Mouse (Mus musculus): ENCODE data around the gene Gng8. TPM values are rescaled to one million over a fixed set of nuclear protein-coding genes. Genes with fewer than 3 reads are reported as not detected.

Gene Gng8
- polyA plus RNA-seq, 1 experiment from 2014 or later = 4.2 TPM

Other genes starting within 250 kb of the Gng8 start
- gene Ceacam15, start 216.1 kb upstream of the Gng8 start, polyA plus RNA-seq (2015; fragmentation: Nextera tagmentation; extraction: Ambion mirVana) = 0.60 and 0.68 TPM in 2 replicates
- gene Ceacam9, start 169.9 kb upstream of the Gng8 start, polyA plus RNA-seq (2015; fragmentation: Nextera tagmentation; extraction: Ambion mirVana) = not detected in 2 replicates
- 194 and 219 TPM in 2 replicates for gene Ap2s1, start 153.4 kb upstream of the Gng8 start, polyA plus RNA-seq (2015; fragmentation: Nextera tagmentation; extraction: Ambion mirVana)
- 40.2 and 46.4 TPM in 2 replicates for gene Slc1a5, start 110.4 kb upstream of the Gng8 start, polyA plus RNA-seq (2015; fragmentation: Nextera tagmentation; extraction: Ambion mirVana)
- 73.9 and 90.0 TPM in 2 replicates for gene Strn4, start 75.9 kb upstream of the Gng8 start, polyA plus RNA-seq (2015; fragmentation: Nextera tagmentation; extraction: Ambion mirVana)
- gene Fkrp, start 75.1 kb upstream of the Gng8 start, polyA plus RNA-seq (2015; fragmentation: Nextera tagmentation; extraction: Ambion mirVana) = 30.8 and 32.7 TPM in 2 replicates
- gene Prkd2, start 48.9 kb upstream of the Gng8 start, polyA plus RNA-seq (2015; fragmentation: Nextera tagmentation; extraction: Ambion mirVana) = 9.9 and 13.3 TPM in 2 replicates
- gene Dact3, start 16.5 kb upstream of the Gng8 start, polyA plus RNA-seq (2015; fragmentation: Nextera tagmentation; extraction: Ambion mirVana) = 5.8 and 7.0 TPM in 2 replicates
- gene Ptgir, start 14.7 kb downstream of the Gng8 start, polyA plus RNA-seq (2015; fragmentation: Nextera tagmentation; extraction: Ambion mirVana) = 0.86 and 1.2 TPM in 2 replicates
- gene Calm3, start 32.3 kb downstream of the Gng8 start, polyA plus RNA-seq (2015; fragmentation: Nextera tagmentation; extraction: Ambion mirVana) = 96.4 and 98.4 TPM in 2 replicates
- 4.7 and 6.2 TPM in 2 replicates for gene Pnmal2, start 52.9 kb downstream of the Gng8 start, polyA plus RNA-seq (2015; fragmentation: Nextera tagmentation; extraction: Ambion mirVana)
- gene Pnmal1, start 67.9 kb downstream of the Gng8 start, polyA plus RNA-seq (2015; fragmentation: Nextera tagmentation; extraction: Ambion mirVana) = 0.05 and 0.24 TPM in 2 replicates
- gene Gm42372, start 91.3 kb downstream of the Gng8 start, polyA plus RNA-seq (2015; fragmentation: Nextera tagmentation; extraction: Ambion mirVana) = 0.05 and 0.23 TPM in 2 replicates
- 28.1 and 34.0 TPM in 2 replicates for gene Ccdc8, start 100.9 kb downstream of the Gng8 start, polyA plus RNA-seq (2015; fragmentation: Nextera tagmentation; extraction: Ambion mirVana)
- gene Ppp5c, start 136.1 kb downstream of the Gng8 start, polyA plus RNA-seq (2015; fragmentation: Nextera tagmentation; extraction: Ambion mirVana) = 82.5 and 99.2 TPM in 2 replicates
- 36.4 and 44.0 TPM in 2 replicates for gene Hif3a, start 170.6 kb downstream of the Gng8 start, polyA plus RNA-seq (2015; fragmentation: Nextera tagmentation; extraction: Ambion mirVana)
- 0.08 and 0.16 TPM in 2 replicates for gene Psg16, start 182.3 kb downstream of the Gng8 start, polyA plus RNA-seq (2015; fragmentation: Nextera tagmentation; extraction: Ambion mirVana)

Measured in heart, embryonic 15.5 days (tissue).